Mouse (Mus musculus): ENCODE data around the gene Arid4b. TPM values are rescaled to one million over a fixed set of nuclear protein-coding genes. Genes with fewer than 3 reads are reported as not detected.
"Not testable (repeated sequence)": the region's sequence is repeated elsewhere in the genome, so short reads cannot be mapped to it uniquely, and the experiment has no call there.

Arid4b gene
- polyA plus RNA-seq, 1 experiment from 2014 or later: 96.8 TPM

- peaks cover 12% of the 10 kb centered on the region for H3K4me1 ChIP-seq (replicated peaks)
- H3K9me3 ChIP-seq; H3K4me3 ChIP-seq (replicated peaks); H3K9ac ChIP-seq (replicated peaks); ATAC-seq (ENCODE audit: insufficient number of reproducible peaks, insufficient read depth, low FRiP score, low TSS enrichment, low read depth); H3K27me3 ChIP-seq; H3K4me2 ChIP-seq; H3K36me3 ChIP-seq; H3K27ac ChIP-seq: not testable (repeated sequence)
- 92% methylated on average over 3 of the region's 3 CpGs for WGBS
Observed at GRCm38 (mm10) chr13:14035352-14035751, 27.7 kb upstream of the Arid4b start.

- ATAC-seq (ENCODE audit: insufficient number of reproducible peaks, insufficient read depth, low FRiP score, low TSS enrichment, low read depth): no peak
- H3K36me3 ChIP-seq: no peaks in the 10 kb centered on the region
- no peak overlapping the region for H3K27ac ChIP-seq
- no peak overlapping the region for H3K4me3 ChIP-seq (replicated peaks)
- H3K4me1 ChIP-seq (replicated peaks): peaks cover 14% of the 10 kb centered on the region
- H3K4me2 ChIP-seq: no peak overlapping the region
- H3K9ac ChIP-seq (replicated peaks): no peak overlapping the region
- H3K27me3 ChIP-seq: no peaks in the 10 kb centered on the region
- no peaks in the 10 kb centered on the region for H3K9me3 ChIP-seq
- 92% methylated on average over 11 of the region's 11 CpGs for WGBS
Observed at GRCm38 (mm10) chr13:14035875-14036630, 27.0 kb upstream of the Arid4b start.

- peak; percentile 24; the same call in 1 of the 2 replicates for ATAC-seq (ENCODE audit: insufficient number of reproducible peaks, insufficient read depth, low FRiP score, low TSS enrichment, low read depth)
- Histone ChIP-seq H3K36me3 (no peaks in the 10 kb centered on the region), H3K27me3 (no peaks in the 10 kb centered on the region), H3K9ac (replicated peaks) (peak overlapping the region; percentile 75), H3K4me3 (replicated peaks) (peak overlapping the region; percentile 65), H3K9me3 (no peaks in the 10 kb centered on the region), H3K4me2 (peak overlapping the region; percentile 91), H3K27ac (peak overlapping the region; percentile 98), H3K4me1 (replicated peaks) (peaks cover 14% of the 10 kb centered on the region)
- 7% methylated on average over 8 of the region's 8 CpGs for WGBS
Observed at GRCm38 (mm10) chr13:14038911-14039291, 24.1 kb upstream of the Arid4b start.

GRCm38 (mm10) chr13:14039292-14039965, 23.6 kb upstream of the Arid4b start, which contains the start of gene Tbce:
Tbce (minus strand) TSS chr13:14039638.
- peak; percentile 97 for ATAC-seq (ENCODE audit: insufficient number of reproducible peaks, insufficient read depth, low FRiP score, low TSS enrichment, low read depth)
- peak within 1 kb of the TSS; percentile 75 for H3K9ac ChIP-seq (replicated peaks)
- WGBS: 1% methylated on average over 35 of the region's 35 CpGs

GRCm38 (mm10) chr13:14040186-14040585, 22.8 kb upstream of the Arid4b start:
- peak overlapping the region; percentile 65 for H3K4me3 ChIP-seq (replicated peaks)
- peak overlapping the region; percentile 91 for H3K4me2 ChIP-seq
- peak overlapping the region; percentile 75 for H3K9ac ChIP-seq (replicated peaks)
- no peaks in the 10 kb centered on the region for H3K9me3 ChIP-seq
- H3K27ac ChIP-seq: no peak overlapping the region; the same call in 1 of the 2 replicates
- 34% methylated on average over 5 of the region's 5 CpGs for WGBS
- H3K36me3 ChIP-seq: no peaks in the 10 kb centered on the region
- ATAC-seq (ENCODE audit: insufficient number of reproducible peaks, insufficient read depth, low FRiP score, low TSS enrichment, low read depth): no peak
- no peaks in the 10 kb centered on the region for H3K27me3 ChIP-seq
- peaks cover 14% of the 10 kb centered on the region for H3K4me1 ChIP-seq (replicated peaks)

More at GRCm38 (mm10) chr13:14039292-14039965, 23.6 kb upstream of the Arid4b start, which contains the start of gene Tbce:
- Histone ChIP-seq H3K9me3 (no peaks in the 10 kb centered on the region), H3K27me3 (no peaks in the 10 kb centered on the region), H3K4me3 (replicated peaks) (peak within 1 kb of the TSS; percentile 65), H3K36me3 (no peaks in the 10 kb centered on the region), H3K27ac (peak within 1 kb of the TSS; percentile 98), H3K4me1 (replicated peaks) (peaks cover 14% of the 10 kb centered on the region), H3K4me2 (peak within 1 kb of the TSS; percentile 91)

GRCm38 (mm10) chr13:14043851-14044250, 19.2 kb upstream of the Arid4b start:
- Histone ChIP-seq H3K36me3 (peaks cover 17% of the 10 kb centered on the region), H3K9me3 (no peaks in the 10 kb centered on the region), H3K4me1 (replicated peaks) (peaks cover 6% of the 10 kb centered on the region), H3K9ac (replicated peaks) (no peak overlapping the region), H3K27me3 (no peaks in the 10 kb centered on the region), H3K27ac (no peak overlapping the region), H3K4me3 (replicated peaks) (no peak overlapping the region), H3K4me2 (no peak overlapping the region)
- ATAC-seq (ENCODE audit: insufficient number of reproducible peaks, insufficient read depth, low FRiP score, low TSS enrichment, low read depth): no peak

- H3K9ac ChIP-seq (replicated peaks): no peak overlapping the region
- H3K4me1 ChIP-seq (replicated peaks): peaks cover 6% of the 10 kb centered on the region
- no peak overlapping the region for H3K4me3 ChIP-seq (replicated peaks)
- H3K4me2 ChIP-seq: no peak overlapping the region
- H3K36me3 ChIP-seq: peaks cover 24% of the 10 kb centered on the region
- WGBS: 82% methylated on average over 2 of the region's 2 CpGs
- ATAC-seq (ENCODE audit: insufficient number of reproducible peaks, insufficient read depth, low FRiP score, low TSS enrichment, low read depth): no peak
- H3K27ac ChIP-seq: no peak overlapping the region
- H3K9me3 ChIP-seq: no peaks in the 10 kb centered on the region
- H3K27me3 ChIP-seq: no peaks in the 10 kb centered on the region
Observed at GRCm38 (mm10) chr13:14044521-14044920, 18.5 kb upstream of the Arid4b start.

GRCm38 (mm10) chr13:14049878-14050277, 13.2 kb upstream of the Arid4b start:
- Histone ChIP-seq H3K9me3 (no peaks in the 10 kb centered on the region), H3K27ac (no peak overlapping the region), H3K4me2 (no peak overlapping the region), H3K27me3 (no peaks in the 10 kb centered on the region), H3K4me1 (replicated peaks) (no peaks in the 10 kb centered on the region), H3K36me3 (peaks cover 74% of the 10 kb centered on the region), H3K9ac (replicated peaks) (no peak overlapping the region), H3K4me3 (replicated peaks) (no peak overlapping the region)
- no peak for ATAC-seq (ENCODE audit: insufficient number of reproducible peaks, insufficient read depth, low FRiP score, low TSS enrichment, low read depth)
- 88% methylated on average over 1 of the region's 1 CpGs for WGBS

- H3K36me3 ChIP-seq: peaks cover 67% of the 10 kb centered on the region
- 88% methylated on average over 3 of the region's 3 CpGs for WGBS
- no peaks in the 10 kb centered on the region for H3K9me3 ChIP-seq
Observed at GRCm38 (mm10) chr13:14056801-14057200, 6.2 kb upstream of the Arid4b start.

GRCm38 (mm10) chr13:14059582-14059981, 3.5 kb upstream of the Arid4b start:
- Histone ChIP-seq H3K9me3 (no peaks in the 10 kb centered on the region), H3K4me2 (no peak overlapping the region), H3K36me3 (peaks cover 40% of the 10 kb centered on the region), H3K4me3 (replicated peaks) (no peak overlapping the region), H3K4me1 (replicated peaks) (peaks cover 11% of the 10 kb centered on the region), H3K27ac (no peak overlapping the region), H3K9ac (replicated peaks) (no peak overlapping the region), H3K27me3 (no peaks in the 10 kb centered on the region)
- no peak for ATAC-seq (ENCODE audit: insufficient number of reproducible peaks, insufficient read depth, low FRiP score, low TSS enrichment, low read depth)

More at GRCm38 (mm10) chr13:14056801-14057200, 6.2 kb upstream of the Arid4b start:
- Histone ChIP-seq H3K9ac (replicated peaks) (no peak overlapping the region), H3K4me2 (no peak overlapping the region), H3K27me3 (no peaks in the 10 kb centered on the region), H3K4me3 (replicated peaks) (no peak overlapping the region), H3K4me1 (replicated peaks) (0 out of 2 replicates have a peak, but pooled peaks cover 4% of the 10 kb centered on the region), H3K27ac (no peak overlapping the region)
- no peak for ATAC-seq (ENCODE audit: insufficient number of reproducible peaks, insufficient read depth, low FRiP score, low TSS enrichment, low read depth)

- no peak for ATAC-seq (ENCODE audit: insufficient number of reproducible peaks, insufficient read depth, low FRiP score, low TSS enrichment, low read depth)
- 6% methylated on average over 11 of the region's 11 CpGs for WGBS
- peak overlapping the region; percentile 77 for H3K4me2 ChIP-seq
- H3K4me1 ChIP-seq (replicated peaks): peaks cover 14% of the 10 kb centered on the region
- H3K27me3 ChIP-seq: no peaks in the 10 kb centered on the region
- H3K27ac ChIP-seq: peak overlapping the region; percentile 91
- peak overlapping the region; percentile 78 for H3K9ac ChIP-seq (replicated peaks)
- H3K9me3 ChIP-seq: no peaks in the 10 kb centered on the region
- H3K36me3 ChIP-seq: peaks cover 21% of the 10 kb centered on the region
- peak overlapping the region; percentile 100 for H3K4me3 ChIP-seq (replicated peaks)
Observed at GRCm38 (mm10) chr13:14062209-14063012, 621 bp upstream of the Arid4b start.
